Mouse (Mus musculus): ENCODE measurements around the gene Nectin1.

DNA sequence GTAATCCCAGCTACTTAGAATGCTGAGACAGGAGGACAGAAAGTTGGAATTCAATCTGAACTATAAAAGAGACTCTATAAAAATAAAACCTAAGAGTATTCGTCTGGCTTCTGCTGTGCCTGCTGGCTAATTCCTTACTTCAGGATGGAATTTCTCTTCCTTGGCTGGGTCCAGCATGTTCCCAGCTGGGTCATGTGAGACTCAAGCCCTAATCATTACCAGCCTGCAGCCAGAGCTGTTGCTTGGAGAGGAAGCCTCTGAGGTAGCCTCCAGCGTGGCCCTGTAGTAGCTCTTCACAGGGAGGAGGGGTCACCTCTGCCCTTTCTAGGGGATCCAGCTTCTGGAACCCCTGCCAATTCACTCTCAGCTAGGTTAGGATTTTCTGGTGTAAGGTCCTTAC is 94.8 kb downstream of the Nectin1 start:
- no peak for TF ChIP-seq TAL1 (IDR thresholded peaks at IDR 0.05; ENCODE audit: low read length)
- no peak for TF ChIP-seq CTCF (IDR thresholded peaks at IDR 0.05 in 2 of 3, conservative IDR thresholded peaks at IDR 0.05 in 1 of 3; ENCODE audit: control insufficient read depth in 1 of 3, insufficient read depth in 1 of 3, low read depth in 2 of 3, low read length in 3 of 3, poor library complexity in 1 of 3, severe bottlenecking in 1 of 3)
- no peak for TF ChIP-seq CHD1 (IDR thresholded peaks at IDR 0.05; ENCODE audit: low read depth, low read length)
- no peak for TF ChIP-seq GABPA (IDR thresholded peaks at IDR 0.05; ENCODE audit: low read depth, low read length)
- no peak for TF ChIP-seq USF1 (IDR thresholded peaks at IDR 0.05; ENCODE audit: low read depth, low read length)
